Mouse (Mus musculus) heart, embryonic 11.5 days (tissue): ENCODE data around the gene Crtc2. TPM values are rescaled to one million over a fixed set of nuclear protein-coding genes. Genes with fewer than 3 reads are reported as not detected.
"Not testable (repeated sequence)": the region's sequence is repeated elsewhere in the genome, so short reads cannot be mapped to it uniquely, and the experiment has no call there.

ENCODE experiments used
- ATAC-seq: fragments of 200-750 bp; cut with Nextera tagmentation; replicated peaks from 2 replicates; pipeline ENCODE4 v1.8.0; 2017; ENCODE audit warnings: moderate library complexity; ENCODE audit not compliant: insufficient number of reproducible peaks, low FRiP score, low TSS enrichment
- H3K27ac ChIP-seq: fragments of 300-500 bp; sonication (generic); 2 replicates; pipeline ENCODE4 v1.5.1; 2014; ENCODE audit warnings: mild to moderate bottlenecking, low read depth, low read length
- H3K27me3 ChIP-seq: fragments of 300-500 bp; sonication (generic); 2 replicates; pipeline ENCODE4 v1.6.1; 2014; ENCODE audit warnings: mild to moderate bottlenecking, low read length, mixed read lengths; ENCODE audit not compliant: control insufficient read depth, insufficient read depth
- H3K36me3 ChIP-seq: fragments of 300-500 bp; sonication (generic); 2 replicates; pipeline ENCODE4 v1.6.1; 2014; ENCODE audit warnings: mild to moderate bottlenecking, low read length, moderate library complexity, mixed read lengths; ENCODE audit not compliant: control insufficient read depth, insufficient read depth
- H3K4me1 ChIP-seq: fragments of 300-500 bp; sonication (generic); 2 replicates; pipeline ENCODE4 v1.6.1; 2014; ENCODE audit warnings: low read length; ENCODE audit not compliant: control insufficient read depth, insufficient read depth
- H3K4me2 ChIP-seq: fragments of 300-500 bp; sonication (generic); 2 replicates; pipeline ENCODE4 v1.6.1; 2014; ENCODE audit warnings: mild to moderate bottlenecking, moderate library complexity
- H3K4me3 ChIP-seq: fragments of 300-500 bp; sonication (generic); 2 replicates; pipeline ENCODE4 v1.5.1; 2014; ENCODE audit warnings: low read depth, low read length
- H3K9ac ChIP-seq: fragments of 300-500 bp; sonication (generic); 2 replicates; pipeline ENCODE4 v1.6.1; 2014; ENCODE audit warnings: mild to moderate bottlenecking, low read depth, low read length, moderate library complexity
- H3K9me3 ChIP-seq: fragments of 300-500 bp; sonication (generic); replicated peaks from 2 replicates; pipeline ENCODE4 v1.6.1; 2016; ENCODE audit warnings: low read length; ENCODE audit not compliant: control insufficient read depth
- WGBS: fragments of 180-500 bp; shearing (Covaris S2); extraction: QIAGEN DNeasy Blood & Tissue Kit; methylation state at CpG from one replicate; pipeline ENCODE4 v1.1.7; 2014; ENCODE audit not compliant: insufficient replicate concordance; 5-methylcytosine and 5-hydroxymethylcytosine counted together
- polyA plus RNA-seq: library from polyadenylated mRNA; unstranded; fragments of >200 nt; fragmentation: Nextera tagmentation; extraction: Ambion mirVana; gene quantifications from 2 replicates; pipeline ENCODE4 v1.2.1, GENCODE M21; 2014

Crtc2 gene
- polyA plus RNA-seq, 1 experiment from 2014 or later, result 11.6 TPM

DNA sequence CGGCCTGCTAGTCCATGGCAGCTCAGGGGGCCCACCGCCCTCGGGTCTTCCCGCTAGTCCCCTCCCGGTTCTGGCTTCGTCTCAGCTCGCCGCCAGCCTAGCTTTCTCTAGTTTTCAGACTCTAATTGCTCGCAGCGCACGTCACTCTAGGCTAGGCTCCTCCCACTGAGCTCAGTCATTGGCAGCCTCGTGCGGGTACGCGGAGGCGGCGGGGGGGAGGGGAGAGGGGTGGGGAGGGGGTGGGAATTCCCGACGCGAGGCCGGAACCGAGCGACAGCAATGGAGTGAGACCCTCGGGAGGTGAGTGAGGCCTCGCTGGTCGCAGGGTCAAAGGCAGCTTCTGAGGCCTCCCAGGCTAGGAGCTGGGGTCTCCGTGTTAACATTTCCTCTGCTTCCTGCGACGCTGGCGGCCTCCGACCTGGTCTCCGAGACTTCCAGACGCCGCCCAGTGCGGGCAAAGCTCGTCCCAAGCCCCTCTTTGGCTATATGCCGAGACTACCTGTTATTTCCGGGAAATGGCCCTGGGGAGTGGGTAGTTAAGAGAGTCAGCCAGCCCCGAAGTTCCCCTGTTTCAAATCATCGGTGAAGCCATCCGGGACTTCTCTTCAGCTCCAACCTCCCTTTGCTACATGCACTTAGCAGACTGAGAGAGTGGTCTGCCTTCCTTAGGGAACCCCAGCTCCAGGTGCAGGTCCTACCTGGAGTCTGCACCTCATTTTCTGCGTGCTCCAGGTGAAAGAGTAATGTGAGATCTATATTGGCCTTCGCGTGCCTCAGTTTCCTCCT, 5.8 kb upstream of the Crtc2 start, which contains the start of gene Slc39a1:
Slc39a1 (plus strand) TSS at position 213 of the 786 bp plus-strand sequence.
- Histone ChIP-seq H3K27me3 (no peaks in the 10 kb centered on the region), H3K9me3 (no peaks in the 10 kb centered on the region), H3K4me3 (peak within 1 kb of the TSS; percentile 81), H3K4me1 (peaks cover 6% of the 10 kb centered on the region), H3K36me3 (peaks cover 2% of the 10 kb centered on the region; the same call in 1 of the 2 replicates), H3K4me2 (peak within 1 kb of the TSS; percentile 93), H3K9ac (peak within 1 kb of the TSS; percentile 89), H3K27ac (peak within 1 kb of the TSS; percentile 95)
- WGBS, result under 1% methylated on average over 44 of the region's 44 CpGs
- ATAC-seq, result peak; percentile 91

DNA sequence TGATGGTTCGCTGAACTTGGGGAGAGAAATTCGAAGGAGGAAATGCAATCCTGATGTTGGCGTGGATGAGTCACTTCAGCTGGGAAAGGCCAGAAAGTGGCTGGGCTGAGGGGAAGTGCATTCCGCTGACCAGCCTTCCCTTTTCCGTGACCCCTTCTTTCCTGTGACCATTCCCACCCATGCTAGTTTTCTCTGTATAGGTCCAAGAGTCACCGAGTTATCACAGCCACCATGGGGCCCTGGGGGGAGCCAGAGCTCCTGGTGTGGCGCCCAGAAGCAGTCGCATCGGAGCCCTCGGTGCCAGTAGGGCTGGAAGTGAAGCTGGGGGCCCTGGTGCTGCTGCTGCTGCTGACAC, 5.2 kb upstream of the Crtc2 start:
- Histone ChIP-seq H3K36me3 (peaks cover 2% of the 10 kb centered on the region; the same call in 1 of the 2 replicates), H3K27ac (peak overlapping the region; percentile 95), H3K4me1 (peaks cover 6% of the 10 kb centered on the region), H3K27me3 (no peaks in the 10 kb centered on the region), H3K4me2 (peak overlapping the region; percentile 93), H3K4me3 (peak overlapping the region; percentile 81), H3K9me3 (no peaks in the 10 kb centered on the region), H3K9ac (peak overlapping the region; percentile 89)
- WGBS, result under 1% methylated on average over 10 of the region's 10 CpGs
- ATAC-seq, result peak; percentile 35; the same call in 1 of the 2 replicates

DNA sequence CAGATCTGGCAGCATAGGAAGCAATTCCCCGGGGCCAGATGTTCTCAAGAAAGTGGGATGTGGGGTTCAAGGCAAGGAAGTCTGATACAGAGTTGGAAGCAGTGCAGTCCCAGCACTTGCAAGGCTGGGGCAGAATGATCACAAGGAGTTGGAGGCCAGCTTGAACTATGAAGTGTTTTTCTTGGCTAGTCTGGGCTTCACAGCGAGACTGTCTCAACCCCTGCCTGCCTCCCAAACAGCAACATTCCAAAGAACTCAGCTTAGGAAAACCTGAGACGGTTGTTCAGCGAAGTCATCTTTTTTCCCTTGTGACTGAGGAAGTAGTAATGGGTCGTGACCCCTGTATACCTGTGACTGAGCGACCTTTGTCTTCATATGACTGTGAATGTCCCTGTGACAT, 3.2 kb upstream of the Crtc2 start:
- no peak overlapping the region for H3K4me3 ChIP-seq
- no peaks in the 10 kb centered on the region for H3K27me3 ChIP-seq
- H3K9ac ChIP-seq, result no peak overlapping the region
- no peak for ATAC-seq
- peaks cover 2% of the 10 kb centered on the region; the same call in 1 of the 2 replicates for H3K36me3 ChIP-seq
- H3K4me2 ChIP-seq, result no peak overlapping the region
- 76% methylated on average over 6 of the region's 6 CpGs for WGBS
- peaks cover 9% of the 10 kb centered on the region for H3K4me1 ChIP-seq
- H3K9me3 ChIP-seq, result no peaks in the 10 kb centered on the region
- H3K27ac ChIP-seq, result no peak overlapping the region

DNA sequence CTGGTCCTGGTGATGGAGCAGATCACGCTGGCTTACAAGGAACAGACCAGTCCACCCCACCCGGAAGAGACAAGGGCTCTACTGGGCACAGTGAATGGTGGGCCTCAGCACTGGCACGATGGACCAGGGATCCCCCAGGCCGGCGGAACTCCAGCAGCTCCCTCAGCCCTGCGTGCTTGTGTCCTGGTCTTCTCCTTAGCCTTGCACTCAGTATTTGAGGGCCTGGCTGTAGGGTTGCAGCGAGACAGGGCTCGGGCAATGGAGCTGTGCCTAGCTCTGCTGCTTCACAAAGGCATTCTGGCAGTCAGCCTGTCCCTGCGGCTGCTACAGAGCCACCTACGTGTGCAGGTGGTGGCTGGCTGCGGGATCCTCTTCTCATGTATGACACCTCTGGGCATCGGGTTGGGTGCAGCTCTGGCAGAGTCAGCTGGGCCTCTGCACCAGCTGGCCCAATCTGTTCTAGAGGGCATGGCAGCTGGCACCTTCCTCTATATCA, 2.2 kb upstream of the Crtc2 start:
- not testable (repeated sequence) for H3K27ac ChIP-seq, H3K4me3 ChIP-seq, H3K27me3 ChIP-seq, H3K9me3 ChIP-seq, H3K4me1 ChIP-seq, H3K9ac ChIP-seq, H3K4me2 ChIP-seq, ATAC-seq, H3K36me3 ChIP-seq
- WGBS, result 95% methylated on average over 10 of the region's 12 CpGs

DNA sequence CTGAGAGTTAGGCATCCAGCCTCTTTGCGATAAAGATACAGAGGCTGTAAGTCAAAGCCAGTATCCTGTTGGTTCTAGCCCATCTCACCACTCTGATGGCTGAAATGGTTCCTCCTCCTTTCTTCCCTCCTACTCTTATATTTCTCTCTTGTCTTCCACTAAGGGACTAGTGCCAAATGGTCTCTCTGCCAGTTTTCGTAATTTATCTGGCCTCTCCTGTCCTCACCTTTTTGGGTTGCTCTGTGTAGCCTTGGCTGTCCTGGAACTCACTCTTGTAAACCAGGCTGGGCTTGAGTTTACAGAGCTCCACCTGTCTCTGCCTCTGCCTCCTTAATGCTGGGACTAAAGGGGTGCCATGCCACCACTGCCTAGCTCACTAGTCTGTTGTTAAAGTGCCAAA, 1.3 kb upstream of the Crtc2 start:
- not testable (repeated sequence) for H3K27ac ChIP-seq, H3K4me3 ChIP-seq, H3K9ac ChIP-seq, H3K36me3 ChIP-seq, H3K9me3 ChIP-seq, H3K4me2 ChIP-seq, ATAC-seq, H3K27me3 ChIP-seq, H3K4me1 ChIP-seq
- 76% methylated on average over 2 of the region's 2 CpGs for WGBS

DNA sequence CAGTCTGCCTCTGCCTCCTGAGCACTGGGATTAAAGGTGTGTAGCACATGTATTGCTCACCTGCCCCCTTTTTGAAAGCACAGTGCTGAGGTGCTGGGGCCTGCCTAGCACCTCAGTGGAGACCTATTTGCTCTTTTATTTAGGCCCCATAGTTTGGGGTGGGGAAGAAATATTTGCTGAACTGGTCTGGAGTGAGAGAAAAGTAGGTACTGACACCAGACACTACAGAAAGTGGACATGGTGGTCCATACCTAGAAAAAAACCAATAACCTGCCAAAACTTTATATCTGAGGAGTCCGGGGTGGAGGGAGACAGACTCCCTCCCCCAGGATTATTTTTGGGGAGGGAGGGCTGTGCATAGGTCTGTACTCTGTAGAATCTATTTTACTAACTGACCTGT, 789 bp upstream of the Crtc2 start:
- not testable (repeated sequence) for H3K27me3 ChIP-seq, H3K4me3 ChIP-seq, H3K4me2 ChIP-seq, ATAC-seq, H3K4me1 ChIP-seq, H3K27ac ChIP-seq, H3K9ac ChIP-seq, H3K9me3 ChIP-seq, H3K36me3 ChIP-seq
- 76% methylated on average over 1 of the region's 1 CpGs for WGBS

DNA sequence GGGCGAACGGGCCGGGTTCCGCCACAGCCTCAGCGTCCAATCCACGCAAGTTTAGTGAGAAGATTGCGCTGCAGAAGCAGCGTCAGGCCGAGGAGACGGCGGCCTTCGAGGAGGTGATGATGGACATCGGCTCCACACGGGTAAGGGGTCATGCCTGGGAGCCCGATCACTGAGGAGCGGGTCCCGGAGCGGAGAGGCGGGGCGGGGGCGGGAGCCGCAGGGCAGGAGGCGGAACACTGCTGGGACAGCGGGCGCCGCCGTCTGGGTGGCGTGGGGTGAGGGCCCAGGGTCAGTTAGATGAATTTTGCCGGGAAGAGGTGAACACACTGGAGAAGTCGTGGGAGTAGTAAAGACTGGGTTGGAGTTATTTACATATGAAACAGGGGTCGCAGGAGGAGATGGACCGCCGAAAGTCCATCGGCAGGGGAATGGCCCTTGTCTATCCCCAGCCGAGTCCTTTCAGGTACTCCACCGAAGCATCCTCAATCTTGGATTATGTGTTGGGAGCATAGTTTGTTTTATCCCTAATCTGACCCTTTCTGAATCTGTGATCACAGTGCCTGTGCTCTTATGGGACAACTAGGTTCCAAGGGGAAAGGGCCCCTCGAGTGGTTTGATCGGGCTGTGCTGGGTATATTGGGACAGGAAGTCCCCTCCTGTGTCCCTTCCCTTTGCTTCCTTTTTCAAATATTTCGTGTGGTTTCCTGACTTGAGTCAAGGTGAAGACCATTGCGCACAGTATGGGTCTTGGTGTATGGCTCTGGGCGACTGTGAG, 643 bp downstream of the Crtc2 start:
- Histone ChIP-seq H3K9ac (peak overlapping the region; percentile 92), H3K36me3 (peaks cover 6% of the 10 kb centered on the region)
- 1% methylated on average over 41 of the region's 41 CpGs for WGBS

DNA sequence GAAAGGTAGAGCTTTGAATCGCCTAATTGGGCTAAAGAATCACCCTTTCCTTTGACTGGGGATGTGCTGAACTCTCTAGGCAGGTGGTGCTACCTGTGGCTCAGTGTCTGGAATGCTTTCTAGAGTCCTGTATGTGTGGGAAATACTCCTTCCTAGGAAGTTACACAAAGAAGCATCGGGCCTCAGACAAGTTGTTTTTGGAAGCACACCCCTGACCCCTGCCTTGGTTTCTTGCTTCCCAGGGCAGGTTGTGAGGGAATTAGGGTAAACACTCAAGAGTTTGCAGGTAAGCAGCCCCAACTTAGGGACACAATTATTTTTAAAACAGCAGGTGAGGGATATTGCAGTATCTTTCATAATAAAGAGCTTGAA, 1.2 kb downstream of the Crtc2 start:
- Histone ChIP-seq H3K9ac (peak overlapping the region; percentile 92), H3K9me3 (no peaks in the 10 kb centered on the region), H3K4me1 (peaks cover 6% of the 10 kb centered on the region), H3K4me3 (peak overlapping the region; percentile 91), H3K4me2 (peak overlapping the region; percentile 87), H3K27me3 (no peaks in the 10 kb centered on the region), H3K36me3 (peaks cover 10% of the 10 kb centered on the region), H3K27ac (peak overlapping the region; percentile 87)
- ATAC-seq, result no peak
- 28% methylated on average over 2 of the region's 2 CpGs for WGBS

More for the DNA sequence above, 643 bp downstream of the Crtc2 start:
- Histone ChIP-seq H3K27ac (peak overlapping the region; percentile 87), H3K4me3 (peak overlapping the region; percentile 91), H3K27me3 (no peaks in the 10 kb centered on the region), H3K4me2 (peak overlapping the region; percentile 87), H3K9me3 (no peaks in the 10 kb centered on the region), H3K4me1 (peaks cover 6% of the 10 kb centered on the region)
- peak; percentile 75 for ATAC-seq
